Mouse (Mus musculus) brain, embryonic 18.5 days (tissue): ENCODE data around the gene Spaca7.
"Not testable (repeated sequence)": the region's sequence is repeated elsewhere in the genome, so short reads cannot be mapped to it uniquely, and the experiment has no call there.

ENCODE experiments used
- DNase-seq: peaks from one replicate; pipeline ENCODE4 v3.0.0-alpha.2; 2012; ENCODE audit warnings: low read depth, low spot score

The Spaca7 gene

DNA sequence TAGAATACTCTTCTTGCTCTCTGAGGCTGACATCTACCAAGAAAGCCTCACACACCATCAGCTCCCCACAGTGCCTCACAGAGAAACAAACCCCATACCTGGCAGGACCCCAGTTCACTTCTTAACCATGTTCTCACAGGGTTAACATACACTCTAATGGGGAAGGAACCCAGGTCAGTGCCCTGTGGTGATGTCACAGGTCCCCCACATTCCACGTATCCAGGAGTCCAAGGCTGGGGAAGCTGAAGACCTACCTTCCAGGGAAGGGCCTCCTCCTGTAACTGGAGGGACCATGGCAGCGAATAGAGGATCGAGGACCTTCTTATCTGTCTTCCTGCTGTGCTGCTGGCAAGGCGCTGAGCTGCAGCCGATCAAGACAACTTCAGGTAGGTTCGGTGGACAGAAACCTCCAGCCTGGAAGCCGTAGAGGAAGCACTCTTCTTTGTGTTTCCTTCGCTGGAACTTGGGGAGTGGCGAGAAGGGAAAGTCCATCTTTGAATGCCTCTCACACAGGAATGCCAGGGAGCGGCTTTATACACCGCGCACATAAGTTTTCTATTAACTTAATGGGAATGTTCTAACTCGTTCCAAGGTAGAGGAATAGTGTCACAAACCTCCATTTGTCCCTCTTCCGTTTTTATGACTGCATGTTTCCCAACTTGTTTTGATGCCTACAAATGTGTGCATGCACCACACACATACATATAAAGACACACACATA lies at the start of gene Spaca7:
TSS of gene Spaca7 (plus strand) at position 216 of the 721 bp plus-strand sequence.
- DNase-seq = no peak

- no peak for DNase-seq
These were observed 48.5 kb upstream of the Spaca7 start for GRCm38 (mm10) chr8:12524279-12524678.

- no peak for DNase-seq
These were observed 44.2 kb upstream of the Spaca7 start for GRCm38 (mm10) chr8:12528659-12529058.

DNA sequence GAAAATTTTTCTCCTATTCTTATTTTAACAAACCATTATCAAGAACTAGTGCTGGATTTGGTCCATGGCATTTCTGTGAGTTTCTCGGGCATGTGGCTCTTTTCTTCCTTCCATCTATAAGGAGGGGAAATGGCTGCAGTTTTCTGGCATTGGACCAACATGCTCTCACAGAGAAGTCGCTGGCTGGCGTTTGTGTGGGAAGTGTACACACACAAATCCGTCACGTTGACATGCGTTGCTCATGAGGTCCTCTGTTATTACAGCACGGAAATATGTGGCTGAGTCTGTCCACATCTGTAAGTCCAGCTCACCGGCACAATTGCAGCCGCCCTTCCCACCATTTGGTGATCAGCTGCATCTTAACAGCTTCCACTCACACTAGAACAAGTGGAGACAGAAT lies 37.2 kb upstream of the Spaca7 start:
- no peak for DNase-seq

- DNase-seq = no peak
These were observed 36.5 kb upstream of the Spaca7 start for GRCm38 (mm10) chr8:12536306-12536705.

DNA sequence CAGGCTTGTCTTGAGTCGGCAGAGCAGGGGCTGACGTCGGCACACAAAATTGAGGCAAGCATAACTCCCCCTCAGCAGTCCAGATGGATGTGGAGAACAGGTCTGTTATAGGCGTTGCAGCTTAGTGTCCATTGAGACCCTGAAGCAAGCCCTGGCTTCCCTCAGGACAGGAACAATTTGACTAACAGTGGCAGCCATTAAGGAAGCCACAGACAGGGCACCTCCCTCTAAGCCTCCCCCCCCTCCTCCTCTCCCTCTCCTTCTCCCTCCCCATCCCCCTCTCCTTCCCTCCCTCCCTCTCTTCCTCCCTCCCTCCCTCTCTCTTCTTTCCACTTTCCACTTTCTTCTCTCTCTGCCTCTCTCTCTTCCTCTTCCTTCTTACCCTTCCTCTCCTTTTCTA lies 27.6 kb upstream of the Spaca7 start:
- no peak for DNase-seq

- no peak for DNase-seq
These were observed 27.2 kb upstream of the Spaca7 start for GRCm38 (mm10) chr8:12545671-12546070.

DNA sequence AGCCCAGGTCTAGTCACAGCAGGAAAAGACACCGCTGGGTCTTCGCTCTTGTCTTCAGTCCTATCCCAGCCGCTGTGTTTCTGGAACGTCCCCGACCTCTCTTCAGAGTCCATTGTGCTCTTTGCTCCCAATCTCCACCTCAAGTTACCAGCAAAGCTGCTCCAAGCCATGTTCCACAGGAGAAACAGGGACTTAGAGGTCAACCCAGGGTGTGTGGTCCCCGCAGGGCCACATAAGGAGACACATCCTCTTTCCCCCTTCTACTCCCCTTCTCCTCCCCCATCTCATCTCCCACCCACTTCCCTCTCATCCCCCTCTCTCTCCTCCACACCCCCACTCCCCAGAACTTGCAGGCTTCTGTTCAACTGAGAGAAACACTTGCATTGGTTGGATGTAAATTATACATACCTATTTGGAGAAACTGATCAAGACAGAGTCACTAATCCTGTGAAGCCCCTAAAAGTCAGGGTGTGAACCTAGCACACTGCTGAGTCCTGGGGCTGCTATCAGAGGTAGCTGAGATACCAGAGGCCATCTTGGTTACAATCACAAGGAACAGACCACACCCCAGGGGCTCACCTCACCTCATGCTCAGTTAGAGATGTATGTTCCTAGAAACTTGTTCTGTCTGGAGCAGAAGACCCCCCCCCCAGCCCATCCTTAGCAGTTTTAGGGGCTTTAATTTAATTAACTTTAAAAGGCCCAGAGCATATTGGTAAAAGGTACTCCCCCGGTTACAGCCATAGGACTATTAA lies 25.2 kb upstream of the Spaca7 start:
- no peak for DNase-seq

DNA sequence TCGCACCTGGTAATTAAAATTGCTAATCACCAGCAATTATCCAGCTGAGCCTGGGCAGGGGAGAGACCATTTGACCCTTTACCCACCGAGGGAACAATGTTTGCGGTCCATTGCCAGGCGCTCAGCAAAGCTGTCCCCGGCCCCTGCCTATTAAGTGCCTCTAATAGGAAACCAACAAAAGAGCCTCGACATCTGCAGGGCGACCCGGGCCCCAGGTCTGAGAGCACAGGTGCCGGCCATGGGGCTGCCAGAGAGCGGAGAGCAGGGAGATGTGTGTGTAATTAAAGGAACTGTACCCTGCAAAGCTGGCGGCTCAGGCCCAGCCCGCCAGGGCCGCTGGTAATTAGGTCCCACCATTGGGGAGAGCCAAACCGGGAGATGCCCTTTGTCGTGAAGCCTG lies 24.6 kb upstream of the Spaca7 start:
- DNase-seq = no peak

DNA sequence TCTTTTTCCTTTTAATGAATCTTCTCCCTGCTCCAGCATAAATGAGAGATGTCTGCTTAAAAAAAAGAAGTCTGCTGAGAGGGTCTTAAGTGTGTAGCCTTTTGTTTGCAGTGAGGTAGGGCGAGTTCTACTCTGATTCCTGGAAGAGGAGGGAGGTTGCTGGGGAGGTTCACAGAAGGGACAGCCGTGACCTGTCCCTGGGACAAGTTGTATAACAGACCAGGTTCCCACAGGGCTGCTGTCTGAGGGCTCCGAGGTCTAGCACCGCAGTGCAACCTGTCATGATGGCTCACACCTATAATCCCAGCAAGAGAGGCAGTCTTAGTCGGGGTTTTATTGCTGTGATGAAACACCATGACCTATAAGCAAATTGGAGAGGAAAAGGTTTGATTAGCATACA lies 24.1 kb upstream of the Spaca7 start:
- DNase-seq = no peak

DNA sequence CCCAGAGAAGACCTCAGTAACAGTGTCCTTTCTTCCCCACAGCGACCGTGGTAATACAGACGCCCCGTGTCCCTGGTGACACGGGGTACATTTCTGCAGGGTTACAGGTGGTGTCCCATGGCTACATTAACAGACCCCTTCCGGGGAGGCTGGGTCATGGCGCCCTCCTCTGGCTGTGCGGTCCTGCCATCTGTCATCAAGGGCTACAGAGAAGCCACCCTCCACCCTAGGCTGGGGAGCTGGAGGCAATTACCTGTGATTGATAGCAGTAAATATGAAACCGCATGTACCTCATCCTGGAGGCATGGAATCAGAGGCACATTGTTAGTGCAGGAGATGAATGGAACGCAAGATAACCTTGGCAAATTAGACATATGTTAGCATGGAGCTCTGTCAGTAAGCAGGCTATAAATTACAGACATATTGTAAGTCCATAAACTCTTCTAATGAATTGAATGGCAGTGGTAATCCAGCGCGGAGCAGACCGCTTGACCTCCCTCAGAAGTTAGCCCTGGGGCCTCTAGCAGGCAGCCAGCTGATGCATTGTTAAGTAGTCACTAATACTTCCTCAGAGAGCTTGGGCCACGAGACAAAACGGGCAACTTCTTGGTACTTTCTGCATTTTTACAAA lies 17.2 kb upstream of the Spaca7 start:
- DNase-seq = no peak

GRCm38 (mm10) chr8:12558786-12559185 lies 14.0 kb upstream of the Spaca7 start:
- no peak for DNase-seq

DNA sequence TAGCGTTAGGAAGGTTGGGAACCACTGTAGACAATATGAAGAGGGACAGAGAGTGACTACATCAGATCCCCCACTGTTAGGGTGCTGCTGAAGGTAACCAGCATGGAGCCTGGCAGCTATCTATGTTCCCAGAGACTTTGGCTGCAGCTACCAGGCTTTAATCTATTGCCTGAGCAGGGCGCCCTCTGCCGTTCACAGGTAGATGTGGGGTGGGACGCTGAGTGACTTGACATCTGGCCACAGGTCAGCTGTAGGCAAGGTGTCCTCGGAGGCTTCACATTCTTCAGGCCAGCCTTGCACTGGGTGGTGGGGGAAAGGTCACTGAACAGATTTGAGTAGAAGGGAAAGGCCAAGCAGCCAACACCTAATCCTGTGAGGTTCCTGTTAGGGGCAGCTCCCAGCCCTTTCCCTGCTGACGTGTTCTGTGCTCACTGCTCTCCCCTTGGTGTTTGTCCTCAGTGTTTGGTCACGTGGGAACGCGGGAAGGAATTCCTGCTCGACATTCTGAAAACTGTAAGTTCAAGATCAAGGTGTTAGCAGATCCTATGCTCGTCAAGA lies 11.3 kb upstream of the Spaca7 start:
- peak; percentile 22 for DNase-seq

DNA sequence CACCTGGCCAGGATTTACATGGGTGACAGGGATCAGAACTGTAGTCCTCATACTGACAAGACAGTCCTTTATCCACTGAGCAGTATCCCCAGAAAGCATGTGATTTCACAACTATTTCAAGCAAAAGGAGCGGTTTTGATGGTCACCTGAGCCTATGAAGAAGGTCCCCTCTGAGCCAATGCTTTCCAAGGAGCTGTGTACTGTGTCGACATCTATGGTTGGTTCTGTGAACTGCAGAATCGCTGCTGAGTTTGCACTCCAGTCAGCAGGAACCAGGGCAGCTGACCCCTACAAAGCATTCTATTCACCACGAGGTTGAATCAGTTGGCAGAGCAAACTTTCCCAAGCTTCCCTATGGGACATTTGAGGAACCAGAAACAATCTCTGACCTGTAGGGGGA lies 8.5 kb upstream of the Spaca7 start:
- DNase-seq = peak; percentile 40

DNA sequence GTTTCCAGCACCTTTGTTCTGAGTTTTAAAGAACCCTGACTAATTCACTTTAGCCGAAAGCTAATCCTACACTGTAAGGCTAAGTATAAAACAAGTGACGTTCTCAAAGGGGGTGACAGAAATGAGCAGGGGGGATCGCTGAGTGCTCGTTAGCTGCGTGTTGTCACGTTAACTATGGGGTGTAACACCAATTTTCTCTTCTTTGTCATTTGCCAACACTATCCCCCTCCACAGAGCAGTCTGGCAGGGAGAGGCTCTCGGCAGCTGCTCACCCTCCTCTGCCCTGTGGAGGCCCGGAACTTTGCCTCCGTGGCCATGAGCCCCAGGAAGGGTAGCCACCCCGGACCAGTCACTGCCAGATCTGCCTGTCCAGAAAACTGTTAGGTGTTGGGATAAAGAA lies 7.3 kb upstream of the Spaca7 start:
- DNase-seq = no peak

GRCm38 (mm10) chr8:12566509-12566908 lies 6.3 kb upstream of the Spaca7 start:
- DNase-seq = no peak

GRCm38 (mm10) chr8:12576003-12576402 lies 3.2 kb downstream of the Spaca7 start:
- no peak for DNase-seq

GRCm38 (mm10) chr8:12576739-12577138 lies 3.9 kb downstream of the Spaca7 start:
- no peak for DNase-seq

DNA sequence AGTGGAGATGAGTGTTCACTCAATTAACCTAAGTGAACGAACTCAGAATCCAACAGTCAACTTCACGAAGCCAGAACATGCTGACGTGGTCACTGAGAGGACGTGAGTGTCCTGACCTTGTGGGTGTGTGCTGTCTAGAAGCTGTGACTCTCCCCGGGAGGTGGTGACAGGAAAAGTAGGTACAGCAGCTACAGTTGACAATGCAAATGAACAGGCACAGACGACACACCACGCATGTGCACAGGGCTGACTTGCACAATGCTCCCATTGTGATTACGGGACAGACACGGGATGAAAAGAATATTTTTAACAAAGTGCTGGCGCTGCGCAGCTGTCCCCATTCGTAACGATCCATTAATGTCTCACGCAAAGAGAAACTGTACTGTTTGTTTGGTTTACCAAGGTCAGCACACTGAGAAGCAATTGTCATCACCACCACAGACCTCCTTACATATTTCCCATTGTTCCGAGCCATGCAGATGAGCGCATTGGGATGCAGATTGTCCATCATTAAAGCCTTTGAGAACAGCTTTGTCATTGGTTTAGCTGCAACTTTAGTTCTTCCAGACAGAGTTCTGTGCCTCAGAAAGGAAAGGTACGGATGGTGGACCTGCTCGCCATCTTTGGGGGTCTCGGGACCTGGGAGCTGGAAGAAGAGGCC lies 6.6 kb downstream of the Spaca7 start:
- DNase-seq = not testable (repeated sequence)

- no peak for DNase-seq
These were observed 11.0 kb downstream of the Spaca7 start for GRCm38 (mm10) chr8:12583785-12584184.

GRCm38 (mm10) chr8:12607223-12607622 lies 34.4 kb downstream of the Spaca7 start:
- DNase-seq = no peak

DNA sequence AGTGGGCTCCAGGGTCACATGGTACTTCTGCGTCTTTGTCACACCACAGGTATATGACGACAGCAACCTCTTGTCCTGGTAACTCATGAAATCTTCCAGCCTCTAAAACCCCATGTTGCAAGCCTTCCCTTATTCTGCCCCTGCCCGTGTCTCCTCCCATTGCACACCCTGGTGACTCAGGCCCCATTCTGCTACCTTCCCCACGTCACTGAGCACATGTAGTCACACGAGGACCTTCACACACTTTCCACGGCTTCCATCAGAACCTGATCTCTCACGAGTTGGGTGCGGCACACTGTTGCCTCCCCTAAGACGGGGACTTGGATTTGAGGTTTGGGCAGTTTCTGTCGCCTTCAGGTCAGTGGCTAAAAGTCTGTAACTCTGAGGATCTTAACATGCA lies 36.0 kb downstream of the Spaca7 start:
- no peak for DNase-seq
